Mouse (Mus musculus): ENCODE measurements around the gene Akr1b7. TPM values are rescaled to one million over a fixed set of nuclear protein-coding genes. Genes with fewer than 3 reads are reported as not detected.

Gene Akr1b7
- polyA plus RNA-seq, 1 experiment from 2014 or later = 27.7 TPM

- Histone ChIP-seq H3K9ac (ENCODE audit: low read depth, low read length) (no peak overlapping the region), H3K27ac (ENCODE audit: low read length) (no peak overlapping the region), H3K4me1 (ENCODE audit: control insufficient read depth, low read depth, low read length) (no peaks in the 10 kb centered on the region), H3K36me3 (ENCODE audit: control insufficient read depth, insufficient read depth) (no peaks in the 10 kb centered on the region), H3K27me3 (ENCODE audit: control insufficient read depth, insufficient read depth, low read depth, low read length) (0 out of 2 replicates have a peak, but pooled peaks cover 2% of the 10 kb centered on the region), H3K4me3 (ENCODE audit: low read depth, low read length) (no peak overlapping the region), H3K9me3 (replicated peaks; ENCODE audit: control insufficient read depth, low read length) (no peaks in the 10 kb centered on the region), H3K4me2 (ENCODE audit: low read depth, low read length) (no peak overlapping the region)
- ATAC-seq (ENCODE audit: low read depth) = no peak
- WGBS (ENCODE audit: insufficient replicate concordance) = 43% methylated on average over 1 of the region's 1 CpGs
These were observed 36.6 kb downstream of the Akr1b7 start for GRCm38 (mm10) chr6:34448696-34449095.

GRCm38 (mm10) chr6:34452963-34453770 is 41.0 kb downstream of the Akr1b7 start:
- H3K9me3 ChIP-seq (replicated peaks; ENCODE audit: control insufficient read depth, low read length) = no peaks in the 10 kb centered on the region
- H3K9ac ChIP-seq (ENCODE audit: low read depth, low read length) = no peak overlapping the region
- ATAC-seq (ENCODE audit: low read depth) = no peak
- H3K4me1 ChIP-seq (ENCODE audit: control insufficient read depth, low read depth, low read length) = no peaks in the 10 kb centered on the region
- H3K4me3 ChIP-seq (ENCODE audit: low read depth, low read length) = no peak overlapping the region
- no peak overlapping the region for H3K4me2 ChIP-seq (ENCODE audit: low read depth, low read length)
- no peak overlapping the region for H3K27ac ChIP-seq (ENCODE audit: low read length)
- H3K36me3 ChIP-seq (ENCODE audit: control insufficient read depth, insufficient read depth) = no peaks in the 10 kb centered on the region
- peaks cover 2% of the 10 kb centered on the region; the same call in 1 of the 2 replicates for H3K27me3 ChIP-seq (ENCODE audit: control insufficient read depth, insufficient read depth, low read depth, low read length)
- WGBS (ENCODE audit: insufficient replicate concordance) = 36% methylated on average over 7 of the region's 7 CpGs

DNA sequence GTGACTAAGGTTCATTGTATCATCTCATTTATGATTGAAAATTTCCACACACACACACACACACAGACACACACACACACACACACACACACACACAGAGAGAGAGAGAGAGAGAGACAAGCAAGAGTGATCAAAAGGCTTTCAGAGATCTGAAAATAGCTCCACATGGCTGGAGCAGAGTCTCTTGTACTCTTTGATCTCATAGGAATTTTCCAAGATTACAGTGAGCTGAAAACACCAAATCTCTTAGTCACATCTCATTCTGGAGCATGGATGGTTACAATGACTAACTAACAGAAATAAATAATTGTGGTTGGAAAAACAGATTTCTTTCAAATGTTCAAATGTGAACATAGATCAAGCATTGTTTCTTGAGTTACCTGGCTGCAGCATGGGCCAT is 47.3 kb downstream of the Akr1b7 start:
- ATAC-seq (ENCODE audit: low read depth) = no peak
- no peak overlapping the region for H3K4me2 ChIP-seq (ENCODE audit: low read depth, low read length)
- no peaks in the 10 kb centered on the region; the same call in 1 of the 2 replicates for H3K27me3 ChIP-seq (ENCODE audit: control insufficient read depth, insufficient read depth, low read depth, low read length)
- no peaks in the 10 kb centered on the region for H3K4me1 ChIP-seq (ENCODE audit: control insufficient read depth, low read depth, low read length)
- no peak overlapping the region for H3K9ac ChIP-seq (ENCODE audit: low read depth, low read length)
- no peak overlapping the region for H3K4me3 ChIP-seq (ENCODE audit: low read depth, low read length)
- no peaks in the 10 kb centered on the region for H3K36me3 ChIP-seq (ENCODE audit: control insufficient read depth, insufficient read depth)
- no peak overlapping the region for H3K27ac ChIP-seq (ENCODE audit: low read length)
- no peaks in the 10 kb centered on the region for H3K9me3 ChIP-seq (replicated peaks; ENCODE audit: control insufficient read depth, low read length)

DNA sequence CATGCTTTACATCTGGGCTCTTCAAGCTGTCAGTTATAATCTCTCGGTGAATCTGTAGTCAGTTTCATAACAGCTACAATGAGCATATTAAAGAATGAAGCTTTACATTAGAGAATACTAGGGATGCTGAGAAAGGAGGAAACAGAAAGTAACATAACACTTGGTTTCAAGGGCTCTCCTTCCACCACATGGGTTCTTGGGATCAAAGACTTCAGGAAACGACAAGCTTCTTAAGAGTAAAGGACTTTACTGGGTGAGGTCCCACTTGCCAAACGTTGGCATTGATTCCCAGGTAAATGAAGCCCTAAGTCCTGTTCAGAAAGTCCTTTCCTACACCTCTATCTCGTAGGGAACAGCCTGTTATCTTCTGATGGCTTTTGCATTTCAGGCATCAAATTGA is 48.5 kb downstream of the Akr1b7 start:
- no peak overlapping the region for H3K4me2 ChIP-seq (ENCODE audit: low read depth, low read length)

DNA sequence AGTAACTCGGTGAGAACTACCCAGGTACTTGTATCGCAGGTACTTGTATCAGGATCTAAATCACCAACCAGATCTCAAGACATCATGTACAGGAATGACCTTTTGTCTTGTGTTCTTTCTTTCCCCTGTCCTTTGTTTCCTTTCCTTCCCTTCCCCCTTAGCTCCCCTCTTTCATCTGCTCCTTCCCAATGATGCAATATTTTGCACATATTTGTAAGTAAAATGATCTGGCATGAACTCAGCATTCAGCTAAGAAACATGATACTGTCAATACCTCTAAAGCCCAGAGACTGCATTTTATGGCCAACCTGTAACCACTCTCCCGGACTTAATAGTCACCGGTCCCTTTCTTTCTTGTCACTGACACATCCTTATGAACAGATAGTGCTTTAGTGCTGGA is 51.4 kb downstream of the Akr1b7 start:
- Histone ChIP-seq H3K4me1 (ENCODE audit: control insufficient read depth, low read depth, low read length) (no peaks in the 10 kb centered on the region), H3K27me3 (ENCODE audit: control insufficient read depth, insufficient read depth, low read depth, low read length) (0 out of 2 replicates have a peak, but pooled peaks cover 2% of the 10 kb centered on the region), H3K9me3 (replicated peaks; ENCODE audit: control insufficient read depth, low read length) (no peaks in the 10 kb centered on the region), H3K9ac (ENCODE audit: low read depth, low read length) (no peak overlapping the region), H3K4me2 (ENCODE audit: low read depth, low read length) (no peak overlapping the region), H3K27ac (ENCODE audit: low read length) (no peak overlapping the region), H3K4me3 (ENCODE audit: low read depth, low read length) (no peak overlapping the region), H3K36me3 (ENCODE audit: control insufficient read depth, insufficient read depth) (no peaks in the 10 kb centered on the region)
- 82% methylated on average over 4 of the region's 4 CpGs for WGBS (ENCODE audit: insufficient replicate concordance)
- ATAC-seq (ENCODE audit: low read depth) = no peak

More for the DNA sequence above, 48.5 kb downstream of the Akr1b7 start:
- no peaks in the 10 kb centered on the region for H3K9me3 ChIP-seq (replicated peaks; ENCODE audit: control insufficient read depth, low read length)
- H3K9ac ChIP-seq (ENCODE audit: low read depth, low read length) = no peak overlapping the region
- no peak overlapping the region for H3K27ac ChIP-seq (ENCODE audit: low read length)
- H3K27me3 ChIP-seq (ENCODE audit: control insufficient read depth, insufficient read depth, low read depth, low read length) = no peaks in the 10 kb centered on the region; the same call in 1 of the 2 replicates
- 36% methylated on average over 4 of the region's 4 CpGs for WGBS (ENCODE audit: insufficient replicate concordance)
- H3K36me3 ChIP-seq (ENCODE audit: control insufficient read depth, insufficient read depth) = no peaks in the 10 kb centered on the region
- H3K4me1 ChIP-seq (ENCODE audit: control insufficient read depth, low read depth, low read length) = no peaks in the 10 kb centered on the region
- no peak for ATAC-seq (ENCODE audit: low read depth)
- H3K4me3 ChIP-seq (ENCODE audit: low read depth, low read length) = no peak overlapping the region

DNA sequence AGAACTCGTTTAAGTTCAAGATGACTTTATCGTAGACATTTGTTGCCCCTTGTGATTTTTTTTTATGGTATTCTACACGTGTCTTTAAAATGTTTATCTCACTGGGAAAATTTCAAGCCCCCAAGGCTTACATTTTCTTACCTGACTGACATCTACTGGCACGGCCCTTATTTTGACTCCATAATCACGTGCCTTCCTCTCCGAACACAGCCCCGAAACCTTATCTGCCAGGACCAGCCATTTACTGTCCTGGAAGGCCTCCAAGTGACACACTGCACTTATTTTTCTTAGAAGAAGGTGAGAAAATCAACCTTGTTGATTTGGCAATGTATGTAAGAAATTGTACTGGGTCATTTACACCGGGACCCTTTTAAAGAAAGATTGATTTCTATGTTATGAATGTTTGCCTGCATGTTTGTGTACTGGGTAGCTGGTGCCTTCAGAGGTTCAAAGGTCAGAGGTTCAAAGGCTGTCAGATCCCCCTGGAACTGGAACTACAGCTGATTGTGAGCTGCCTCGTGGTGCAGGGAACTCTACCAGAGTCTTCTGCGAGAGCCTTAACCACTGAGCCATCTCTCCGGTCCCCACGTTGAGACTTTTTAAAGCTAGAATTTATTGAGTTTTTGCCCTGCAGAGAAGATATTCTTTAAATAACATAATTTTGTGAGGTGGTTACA is 59.4 kb downstream of the Akr1b7 start:
- H3K4me3 ChIP-seq (ENCODE audit: low read depth, low read length) = peak overlapping the region; percentile 24
- peak overlapping the region; percentile 96 for H3K27ac ChIP-seq (ENCODE audit: low read length)
- H3K4me2 ChIP-seq (ENCODE audit: low read depth, low read length) = peak overlapping the region; percentile 40
- WGBS (ENCODE audit: insufficient replicate concordance) = 27% methylated on average over 12 of the region's 12 CpGs
- peaks cover 44% of the 10 kb centered on the region for H3K4me1 ChIP-seq (ENCODE audit: control insufficient read depth, low read depth, low read length)
- ATAC-seq (ENCODE audit: low read depth) = peak; percentile 74
- no peaks in the 10 kb centered on the region for H3K9me3 ChIP-seq (replicated peaks; ENCODE audit: control insufficient read depth, low read length)
- 0 out of 2 replicates have a peak, but pooled peaks cover 2% of the 10 kb centered on the region for H3K27me3 ChIP-seq (ENCODE audit: control insufficient read depth, insufficient read depth, low read depth, low read length)
- no peaks in the 10 kb centered on the region for H3K36me3 ChIP-seq (ENCODE audit: control insufficient read depth, insufficient read depth)
- peak overlapping the region; percentile 55 for H3K9ac ChIP-seq (ENCODE audit: low read depth, low read length)

Other genes with a start within 250 kb of the Akr1b7 start
- 20.1 and 20.4 TPM in 2 replicates for gene Slc35b4, start 235.2 kb upstream of the Akr1b7 start, polyA plus RNA-seq (2015; fragmentation: Nextera tagmentation; extraction: Ambion mirVana)
- 32.6 and 33.7 TPM in 2 replicates for gene Akr1b3, start 94.9 kb upstream of the Akr1b7 start, polyA plus RNA-seq (2015; fragmentation: Nextera tagmentation; extraction: Ambion mirVana)
- gene Akr1b8, start 58.2 kb upstream of the Akr1b7 start, polyA plus RNA-seq (2015; fragmentation: Nextera tagmentation; extraction: Ambion mirVana) = 4.9 and 5.4 TPM in 2 replicates
- 5.5 and 6.0 TPM in 2 replicates for gene Akr1b10, start 28.1 kb upstream of the Akr1b7 start, polyA plus RNA-seq (2015; fragmentation: Nextera tagmentation; extraction: Ambion mirVana)
- gene Bpgm, start 63.9 kb downstream of the Akr1b7 start, polyA plus RNA-seq (2015; fragmentation: Nextera tagmentation; extraction: Ambion mirVana) = 223 TPM in 2 replicates
- 66.8 and 68.7 TPM in 2 replicates for gene Cald1, start 186.2 kb downstream of the Akr1b7 start, polyA plus RNA-seq (2015; fragmentation: Nextera tagmentation; extraction: Ambion mirVana)